Mouse (Mus musculus) small intestine, adult 10 weeks (tissue): Measurements from ENCODE around the gene Olfr1419. TPM values are rescaled to one million over a fixed set of nuclear protein-coding genes. Genes with fewer than 3 reads are reported as not detected.

Source experiments
- polyA plus RNA-seq: library from polyadenylated mRNA; stranded (reverse); fragments of 350-450 nt; fragmentation: Illumina TruSeq; extraction: RNeasy Lipid Tissue Mini Kit (QIAGEN cat#74804); gene quantifications from one replicate; pipeline ENCODE4 v1.2.3, GENCODE M21; 2014; ENCODE audit warnings: low replicate concordance

The Olfr1419 gene
- polyA plus RNA-seq = not detected

DNA sequence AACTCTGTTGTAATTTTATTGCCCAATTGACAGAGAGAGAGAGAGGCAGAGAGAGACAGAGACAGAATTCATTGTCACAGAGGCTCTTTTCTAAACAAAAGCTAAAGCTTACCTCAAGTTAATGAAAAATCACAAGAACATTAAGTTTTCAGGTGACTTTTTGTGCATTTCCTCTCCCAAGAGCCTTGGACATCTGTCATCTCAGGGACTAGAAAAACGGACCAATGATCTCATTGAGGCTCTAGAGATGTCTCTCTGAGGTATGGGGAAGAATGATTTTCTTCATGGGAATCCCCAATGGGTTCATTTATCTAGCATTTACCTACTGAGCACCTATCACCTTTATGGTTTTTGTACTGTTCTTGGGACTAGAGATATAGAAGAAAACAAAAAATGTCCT is at the start of gene Olfr1419:
Gene Olfr1419, minus strand, starts transcription at position 101 of the 400 bp plus-strand sequence.

GRCm38 (mm10) chr19:11912037-11912532 is 37.2 kb upstream of the Olfr1419 start, which contains the start of gene Patl1:
Gene Patl1 (plus strand): TSS chr19:11912399.

DNA sequence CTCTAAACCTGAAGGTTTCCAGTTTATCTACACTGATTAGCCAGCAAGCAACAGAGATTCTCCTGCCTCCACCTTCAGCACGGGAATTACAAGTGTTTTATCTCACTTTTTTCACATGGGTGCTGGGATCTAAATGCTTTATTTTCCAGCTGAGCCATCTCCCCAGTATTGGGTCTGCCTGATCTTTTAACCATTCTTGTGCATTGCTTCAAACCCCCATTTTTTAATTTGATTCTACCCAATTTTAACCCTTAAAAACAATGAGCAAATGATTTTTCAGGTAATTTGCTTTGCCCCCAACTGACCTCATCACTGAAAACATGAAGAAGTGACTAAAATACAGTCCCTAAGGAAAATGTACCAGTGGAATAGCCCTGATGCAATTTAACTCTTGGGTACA is 11.4 kb upstream of the Olfr1419 start, which contains the start of gene Olfr1420:
Gene Olfr1420, plus strand, starts transcription at position 301 of the 400 bp plus-strand sequence.

DNA sequence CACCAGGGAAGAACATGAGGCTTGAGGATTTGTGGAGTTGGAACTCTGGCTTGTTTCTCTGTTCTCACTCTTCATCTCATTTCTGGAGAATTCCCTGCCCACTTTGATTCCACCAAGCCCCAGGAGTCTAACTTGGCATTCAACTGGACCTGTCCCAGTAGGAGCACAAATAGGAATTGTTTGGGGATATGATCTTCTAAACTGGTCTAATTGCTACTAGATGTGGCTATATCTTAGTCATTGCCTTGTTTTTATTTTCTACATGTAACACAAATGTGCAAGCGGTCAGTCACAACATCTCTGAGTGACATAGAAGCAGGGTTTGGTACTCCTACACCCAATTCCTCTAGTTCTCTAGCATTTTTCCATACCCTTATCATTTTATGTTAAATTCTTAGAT is 13.9 kb downstream of the Olfr1419 start, which contains the start of gene Olfr1418:
Gene Olfr1418, minus strand, starts transcription at position 101 of the 400 bp plus-strand sequence.

GRCm38 (mm10) chr19:11839119-11839518 is 35.8 kb downstream of the Olfr1419 start, which contains the start of gene Olfr1417:
Gene Olfr1417 (minus strand): TSS chr19:11839219.

GRCm38 (mm10) chr19:11819143-11819700 is 55.7 kb downstream of the Olfr1419 start, which contains the start of gene Stx3:
Gene Stx3 (minus strand): TSS chr19:11819403.

Other genes starting within 250 kb of the Olfr1419 start
- gene Ms4a3, start 234.3 kb downstream of the Olfr1419 start, polyA plus RNA-seq = not detected
- gene Oosp2, start 214.5 kb downstream of the Olfr1419 start, polyA plus RNA-seq = not detected
- gene Oosp1, start 184.0 kb downstream of the Olfr1419 start, polyA plus RNA-seq = 0.63 TPM
- gene Oosp3, start 178.1 kb downstream of the Olfr1419 start, polyA plus RNA-seq = not detected
- 0.45 TPM for gene Gif, start 127.6 kb downstream of the Olfr1419 start, polyA plus RNA-seq
- 25.3 TPM for gene Mrpl16, start 104.7 kb downstream of the Olfr1419 start, polyA plus RNA-seq
- gene Stx3, start 55.7 kb downstream of the Olfr1419 start, polyA plus RNA-seq = 129 TPM
- not detected for gene Olfr1417, start 35.9 kb downstream of the Olfr1419 start, polyA plus RNA-seq
- gene Olfr1418, start 14.0 kb downstream of the Olfr1419 start, polyA plus RNA-seq = not detected
- gene Olfr1420, start 11.5 kb upstream of the Olfr1419 start, polyA plus RNA-seq = not detected
- 34.9 TPM for gene Patl1, start 37.3 kb upstream of the Olfr1419 start, polyA plus RNA-seq
- 27.3 TPM for gene Osbp, start 90.8 kb upstream of the Olfr1419 start, polyA plus RNA-seq
- gene Olfr1423, start 166.2 kb upstream of the Olfr1419 start, polyA plus RNA-seq = not detected
- gene Olfr1424, start 187.6 kb upstream of the Olfr1419 start, polyA plus RNA-seq = not detected
- not detected for gene Olfr1425, start 202.6 kb upstream of the Olfr1419 start, polyA plus RNA-seq
- not detected for gene Olfr1426, start 216.9 kb upstream of the Olfr1419 start, polyA plus RNA-seq
- gene Olfr1427, start 228.2 kb upstream of the Olfr1419 start, polyA plus RNA-seq = not detected
- gene Olfr1428, start 240.8 kb upstream of the Olfr1419 start, polyA plus RNA-seq = not detected
- not detected for gene Olfr76, start 248.1 kb upstream of the Olfr1419 start, polyA plus RNA-seq